Mouse (Mus musculus): ENCODE measurements around the gene Mex3d. TPM values are rescaled to one million over a fixed set of nuclear protein-coding genes. Genes with fewer than 3 reads are reported as not detected.

The Mex3d gene
- polyA plus RNA-seq, 1 experiment from 2014 or later, result 4.1 TPM

- WGBS (ENCODE audit: missing documents), result 97% methylated on average over 9 of the region's 9 CpGs
- no peak overlapping the region for H3K27ac ChIP-seq
- no peak overlapping the region for H3K4me3 ChIP-seq (ENCODE audit: inconsistent target)
- H3K36me3 ChIP-seq (ENCODE audit: inconsistent target), result peaks cover 45% of the 10 kb centered on the region; the same call in 1 of the 2 replicates
- H3K79me2 ChIP-seq (ENCODE audit: inconsistent target), result no peaks in the 10 kb centered on the region
Measured at GRCm38 (mm10) chr10:80421651-80422472, 34.4 kb upstream of the Mex3d start.

- Histone ChIP-seq H3K79me2 (ENCODE audit: inconsistent target) (no peaks in the 10 kb centered on the region), H3K36me3 (ENCODE audit: inconsistent target) (peaks cover 38% of the 10 kb centered on the region; the same call in 1 of the 2 replicates), H3K27ac (no peak overlapping the region), H3K4me3 (ENCODE audit: inconsistent target) (no peak overlapping the region)
- WGBS (ENCODE audit: missing documents), result 95% methylated on average over 8 of the region's 8 CpGs
Measured at GRCm38 (mm10) chr10:80421208-80421607, 33.7 kb upstream of the Mex3d start.

GRCm38 (mm10) chr10:80420729-80421128, 33.3 kb upstream of the Mex3d start:
- Histone ChIP-seq H3K4me3 (ENCODE audit: inconsistent target) (no peak overlapping the region), H3K36me3 (ENCODE audit: inconsistent target) (peaks cover 40% of the 10 kb centered on the region; the same call in 1 of the 2 replicates), H3K27ac (no peak overlapping the region), H3K79me2 (ENCODE audit: inconsistent target) (no peaks in the 10 kb centered on the region)
- WGBS (ENCODE audit: missing documents), result 97% methylated on average over 10 of the region's 10 CpGs

- no peak overlapping the region for H3K27ac ChIP-seq
Measured at GRCm38 (mm10) chr10:80419419-80419818, 32.0 kb upstream of the Mex3d start.

GRCm38 (mm10) chr10:80418311-80418710, 30.9 kb upstream of the Mex3d start:
- H3K79me2 ChIP-seq (ENCODE audit: inconsistent target), result no peaks in the 10 kb centered on the region
- peaks cover 49% of the 10 kb centered on the region; the same call in 1 of the 2 replicates for H3K36me3 ChIP-seq (ENCODE audit: inconsistent target)
- 76% methylated on average over 3 of the region's 3 CpGs for WGBS (ENCODE audit: missing documents)
- no peak overlapping the region for H3K4me3 ChIP-seq (ENCODE audit: inconsistent target)
- H3K27ac ChIP-seq, result no peak overlapping the region

More at GRCm38 (mm10) chr10:80419419-80419818, 32.0 kb upstream of the Mex3d start:
- H3K4me3 ChIP-seq (ENCODE audit: inconsistent target), result no peak overlapping the region
- 97% methylated on average over 8 of the region's 8 CpGs for WGBS (ENCODE audit: missing documents)
- H3K79me2 ChIP-seq (ENCODE audit: inconsistent target), result no peaks in the 10 kb centered on the region
- H3K36me3 ChIP-seq (ENCODE audit: inconsistent target), result peaks cover 42% of the 10 kb centered on the region; the same call in 1 of the 2 replicates

- Histone ChIP-seq H3K36me3 (ENCODE audit: inconsistent target) (peaks cover 49% of the 10 kb centered on the region; the same call in 1 of the 2 replicates), H3K27ac (no peak overlapping the region), H3K4me3 (ENCODE audit: inconsistent target) (no peak overlapping the region), H3K79me2 (ENCODE audit: inconsistent target) (no peaks in the 10 kb centered on the region)
- 100% methylated on average over 1 of the region's 1 CpGs for WGBS (ENCODE audit: missing documents)
Measured at GRCm38 (mm10) chr10:80417841-80418240, 30.4 kb upstream of the Mex3d start.

GRCm38 (mm10) chr10:80417371-80417770, 29.9 kb upstream of the Mex3d start:
- 97% methylated on average over 10 of the region's 10 CpGs for WGBS (ENCODE audit: missing documents)

GRCm38 (mm10) chr10:80415566-80415965, 28.1 kb upstream of the Mex3d start:
- Histone ChIP-seq H3K4me3 (ENCODE audit: inconsistent target) (no peak overlapping the region), H3K27ac (no peak overlapping the region), H3K79me2 (ENCODE audit: inconsistent target) (no peaks in the 10 kb centered on the region), H3K36me3 (ENCODE audit: inconsistent target) (peaks cover 42% of the 10 kb centered on the region; the same call in 1 of the 2 replicates)
- WGBS (ENCODE audit: missing documents), result 93% methylated on average over 7 of the region's 7 CpGs

More at GRCm38 (mm10) chr10:80417371-80417770, 29.9 kb upstream of the Mex3d start:
- Histone ChIP-seq H3K79me2 (ENCODE audit: inconsistent target) (no peaks in the 10 kb centered on the region), H3K27ac (no peak overlapping the region), H3K4me3 (ENCODE audit: inconsistent target) (no peak overlapping the region), H3K36me3 (ENCODE audit: inconsistent target) (peaks cover 49% of the 10 kb centered on the region; the same call in 1 of the 2 replicates)

GRCm38 (mm10) chr10:80412656-80413541, 25.4 kb upstream of the Mex3d start:
- WGBS (ENCODE audit: missing documents), result 89% methylated on average over 43 of the region's 44 CpGs
- H3K27ac ChIP-seq, result no peak overlapping the region
- H3K36me3 ChIP-seq (ENCODE audit: inconsistent target), result peaks cover 24% of the 10 kb centered on the region; the same call in 1 of the 2 replicates
- H3K4me3 ChIP-seq (ENCODE audit: inconsistent target), result no peak overlapping the region
- H3K79me2 ChIP-seq (ENCODE audit: inconsistent target), result no peaks in the 10 kb centered on the region

GRCm38 (mm10) chr10:80407924-80408323, 20.5 kb upstream of the Mex3d start:
- peaks cover 33% of the 10 kb centered on the region for H3K79me2 ChIP-seq (ENCODE audit: inconsistent target)
- no peak overlapping the region for H3K4me3 ChIP-seq (ENCODE audit: inconsistent target)
- peaks cover 13% of the 10 kb centered on the region for H3K36me3 ChIP-seq (ENCODE audit: inconsistent target)
- 54% methylated on average over 4 of the region's 4 CpGs for whole genome bisulfite sequencing (ENCODE audit: missing documents)
- no peak overlapping the region for H3K27ac ChIP-seq

GRCm38 (mm10) chr10:80406684-80407501, 19.4 kb upstream of the Mex3d start, which contains the start of gene Uqcr11:
Gene Uqcr11, minus strand, starts transcription at chr10:80406830.
- H3K79me2 ChIP-seq (ENCODE audit: inconsistent target), result peaks cover 33% of the 10 kb centered on the region
- H3K27ac ChIP-seq, result peak within 1 kb of the TSS; percentile 61
- WGBS (ENCODE audit: missing documents), result under 1% methylated on average over 27 of the region's 27 CpGs
- peak within 1 kb of the TSS; percentile 100 for H3K4me3 ChIP-seq (ENCODE audit: inconsistent target)
- peaks cover 21% of the 10 kb centered on the region for H3K36me3 ChIP-seq (ENCODE audit: inconsistent target)

- peaks cover 24% of the 10 kb centered on the region for H3K36me3 ChIP-seq (ENCODE audit: inconsistent target)
- peaks cover 33% of the 10 kb centered on the region for H3K79me2 ChIP-seq (ENCODE audit: inconsistent target)
- H3K27ac ChIP-seq, result no peak overlapping the region
- WGBS (ENCODE audit: missing documents), result 48% methylated on average over 10 of the region's 10 CpGs
- peak overlapping the region; percentile 100 for H3K4me3 ChIP-seq (ENCODE audit: inconsistent target)
Measured at GRCm38 (mm10) chr10:80405481-80406173, 18.2 kb upstream of the Mex3d start.

- H3K79me2 ChIP-seq (ENCODE audit: inconsistent target), result peaks cover 36% of the 10 kb centered on the region
- WGBS (ENCODE audit: missing documents), result 92% methylated on average over 4 of the region's 4 CpGs
- H3K36me3 ChIP-seq (ENCODE audit: inconsistent target), result peaks cover 24% of the 10 kb centered on the region
- H3K4me3 ChIP-seq (ENCODE audit: inconsistent target), result no peak overlapping the region
- H3K27ac ChIP-seq, result no peak overlapping the region
Measured at GRCm38 (mm10) chr10:80403044-80403692, 15.7 kb upstream of the Mex3d start.
